Mouse (Mus musculus): ENCODE measurements around the gene 4921504E06Rik.

GRCm38 (mm10) chr2:19529428-19529827 is 24.3 kb downstream of the 4921504E06Rik start:
- TF ChIP-seq POLR2A (IDR thresholded peaks at IDR 0.05; ENCODE audit: borderline replicate concordance, extremely low read depth, insufficient read depth, insufficient read length, poor library complexity, severe bottlenecking) (no peak), CTCF (IDR thresholded peaks at IDR 0.05; ENCODE audit: borderline replicate concordance, extremely low read depth, insufficient read depth, insufficient read length) (no peak)
